8 mouse cellular contexts compared by ENCODE assay signal in genomic region chr12:21204701-21205312, GRCm38 (mm10).
DNase-seq lines count a peak whose midpoint lies in the region; ATAC-seq and TF ChIP-seq lines count a peak whose summit lies in the region.

No protein-coding gene starts in this region.

- ATAC-seq in liver, embryonic 11.5 days (replicated peaks; ENCODE audit: low FRiP score), result no peak

- intact Hi-C loops in left cerebral cortex, postnatal 25 days (cut with DNase I), result loop anchor here (5.0 kb wide), 2 partner anchors 63 to 93 kb away; no protein-coding TSS in a partner anchor

- H3K9ac ChIP-seq in liver, adult 2 months (ENCODE audit: low read depth, low read length), result no peak overlapping the region
- H3K9ac ChIP-seq in liver, embryonic 11.5 days (ENCODE audit: low read depth, low read length), result no peak overlapping the region

- H3K9me3 ChIP-seq in liver, embryonic 11.5 days (ENCODE audit: control insufficient read depth, low read length), result no peaks in the 10 kb centered on the region

- no peak overlapping the region for H3K27ac ChIP-seq in liver, adult 2 months (replicated peaks; ENCODE audit: insufficient read depth, low read depth, low read length)
- H3K27ac ChIP-seq in liver, embryonic 11.5 days (ENCODE audit: low read depth, low read length), result no peak overlapping the region

- DNase-seq in liver, adult 2 months (ENCODE audit: extremely low read depth, low read depth, low spot score), result peak; percentile 55
- DNase-seq in liver, embryonic 11.5 days (ENCODE audit: low spot score), result no peak
- DNase-seq in brain, embryonic 14.5 days (ENCODE audit: low read depth), result peak; percentile 78
- DNase-seq in heart, adult 9 months (ENCODE audit: low spot score in 2 of 2), result peak; percentile 47 to 60
- DNase-seq in kidney, adult 8-10 months, result peak; percentile 26 to 39
- peak; percentile 27 for DNase-seq in mesoderm, embryonic 11.5 days (ENCODE audit: low read depth, low spot score)
- DNase-seq in left cerebral cortex, postnatal 25 days (ENCODE audit: low spot score in 2 of 2), result no peak
- no peak for DNase-seq in thymus, postnatal 14 days

- H3K4me1 ChIP-seq in liver, adult 2 months (ENCODE audit: control insufficient read depth, insufficient read depth, low read length), result peaks cover 6% of the 10 kb centered on the region
- H3K4me1 ChIP-seq in liver, embryonic 11.5 days (replicated peaks; ENCODE audit: control insufficient read depth, insufficient read depth, low read length), result peaks cover 21% of the 10 kb centered on the region

- H3K4me2 ChIP-seq in liver, embryonic 11.5 days, result no peak overlapping the region

- no peak overlapping the region for H3K4me3 ChIP-seq in liver, adult 2 months (ENCODE audit: insufficient read depth, low read depth, low read length)
- H3K4me3 ChIP-seq in liver, embryonic 11.5 days (ENCODE audit: low read depth, low read length), result no peak overlapping the region

- H3K79me2 ChIP-seq in liver, adult 2 months (ENCODE audit: control insufficient read depth, insufficient read depth, low read length), result no peaks in the 10 kb centered on the region

- peaks cover 5% of the 10 kb centered on the region; the same call in 1 of the 2 replicates for H3K36me3 ChIP-seq in liver, adult 2 months (ENCODE audit: control insufficient read depth, insufficient read depth, low read length)
- H3K36me3 ChIP-seq in liver, embryonic 11.5 days (ENCODE audit: control insufficient read depth, insufficient read depth, low read length), result 0 out of 2 replicates have a peak, but pooled peaks cover 4% of the 10 kb centered on the region

- TF ChIP-seq POLR2A in liver, adult 2 months (IDR thresholded peaks at IDR 0.05; ENCODE audit: extremely low read depth, insufficient read depth, low read length), result no peak
- TF ChIP-seq POLR2A in brain, embryonic 14.5 days (IDR thresholded peaks at IDR 0.05; ENCODE audit: borderline replicate concordance, extremely low read depth, insufficient read depth, insufficient read length, poor library complexity, severe bottlenecking), result no peak

- no peaks in the 10 kb centered on the region for H3K27me3 ChIP-seq in liver, adult 2 months (ENCODE audit: control insufficient read depth, insufficient read depth, low read length)
- no peaks in the 10 kb centered on the region for H3K27me3 ChIP-seq in liver, embryonic 11.5 days (replicated peaks; ENCODE audit: control insufficient read depth, insufficient read depth, low read length)

- no peak for TF ChIP-seq CTCF in liver, adult 2 months (IDR thresholded peaks at IDR 0.05; ENCODE audit: low read depth, low read length)
- TF ChIP-seq CTCF in brain, embryonic 14.5 days (IDR thresholded peaks at IDR 0.05; ENCODE audit: borderline replicate concordance, extremely low read depth, insufficient read depth, insufficient read length), result no peak

- WGBS in liver, adult 2 months, result 25% methylated on average over 11 of the region's 11 CpGs
- 61% methylated on average over 11 of the region's 11 CpGs for WGBS in liver, embryonic 11.5 days

Comparison
In these comparisons a context has a peak if more than half of its experiments do, and no peak if none do; other contexts are left out.
1. DNase-seq: peak in liver, adult 2 months (single experiment), brain, embryonic 14.5 days (single experiment), heart, adult 9 months (2 of 2), kidney, adult 8-10 months (2 of 2) and mesoderm, embryonic 11.5 days (single experiment); none in liver, embryonic 11.5 days (single experiment), left cerebral cortex, postnatal 25 days (0 of 2) and thymus, postnatal 14 days (single experiment).